Mouse (Mus musculus) cerebral cortex, adult 2 months (tissue): ENCODE measurements around the gene Sox4.

Source experiments
- WGBS: fragments of 180-500 bp; shearing (Covaris S2); methylation state at CpG from one replicate; pipeline ENCODE4 v1.1.7; 2018; 5-methylcytosine and 5-hydroxymethylcytosine counted together

The Sox4 gene

GRCm38 (mm10) chr13:28953581-28953991, at the start of gene Sox4:
Gene Sox4, minus strand, starts transcription at chr13:28953713.
- 0% methylated on average over 19 of the region's 19 CpGs for WGBS

- 75% methylated on average over 7 of the region's 7 CpGs for WGBS
These were observed 38.6 kb upstream of the Sox4 start for GRCm38 (mm10) chr13:28991899-28992664.

- 60% methylated on average over 16 of the region's 16 CpGs for WGBS
These were observed 35.5 kb upstream of the Sox4 start for GRCm38 (mm10) chr13:28988751-28989703.

GRCm38 (mm10) chr13:28980681-28981080, 27.2 kb upstream of the Sox4 start:
- WGBS, result 56% methylated on average over 4 of the region's 4 CpGs

DNA sequence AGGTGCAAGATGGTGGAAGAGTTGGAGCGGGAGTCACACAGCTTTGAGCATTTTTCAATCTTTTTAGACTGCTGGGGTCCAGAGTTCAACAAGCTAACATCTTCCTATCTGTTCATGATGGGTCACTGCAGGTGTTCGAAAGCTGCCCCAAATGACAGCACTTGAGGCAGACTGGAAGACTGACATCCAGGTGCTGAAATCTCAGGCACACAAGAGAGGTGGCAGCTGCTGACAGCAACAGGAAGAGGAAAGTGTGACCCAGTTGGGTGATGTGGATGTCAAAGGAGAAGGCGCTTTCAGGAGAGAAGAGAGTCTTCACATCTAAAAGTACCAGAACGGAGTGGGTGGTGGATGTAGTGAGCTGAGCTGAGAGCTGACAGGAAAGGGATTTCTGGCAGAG, 21.5 kb upstream of the Sox4 start:
- 81% methylated on average over 4 of the region's 4 CpGs for WGBS

- WGBS, result 68% methylated on average over 5 of the region's 5 CpGs
These were observed 21.1 kb upstream of the Sox4 start for GRCm38 (mm10) chr13:28974597-28974996.

- WGBS, result 99% methylated on average over 8 of the region's 8 CpGs
These were observed 7.4 kb upstream of the Sox4 start for GRCm38 (mm10) chr13:28960916-28961315.

- WGBS, result 2% methylated on average over 31 of the region's 31 CpGs
These were observed 6.0 kb upstream of the Sox4 start for GRCm38 (mm10) chr13:28959458-28959978.

- WGBS, result 0% methylated on average over 17 of the region's 17 CpGs
These were observed 5.5 kb upstream of the Sox4 start for GRCm38 (mm10) chr13:28959068-28959440.

GRCm38 (mm10) chr13:28958211-28959067, 4.9 kb upstream of the Sox4 start:
- under 1% methylated on average over 54 of the region's 54 CpGs for whole genome bisulfite sequencing

- 2% methylated on average over 16 of the region's 16 CpGs for WGBS
These were observed 4.3 kb upstream of the Sox4 start for GRCm38 (mm10) chr13:28957765-28958164.

DNA sequence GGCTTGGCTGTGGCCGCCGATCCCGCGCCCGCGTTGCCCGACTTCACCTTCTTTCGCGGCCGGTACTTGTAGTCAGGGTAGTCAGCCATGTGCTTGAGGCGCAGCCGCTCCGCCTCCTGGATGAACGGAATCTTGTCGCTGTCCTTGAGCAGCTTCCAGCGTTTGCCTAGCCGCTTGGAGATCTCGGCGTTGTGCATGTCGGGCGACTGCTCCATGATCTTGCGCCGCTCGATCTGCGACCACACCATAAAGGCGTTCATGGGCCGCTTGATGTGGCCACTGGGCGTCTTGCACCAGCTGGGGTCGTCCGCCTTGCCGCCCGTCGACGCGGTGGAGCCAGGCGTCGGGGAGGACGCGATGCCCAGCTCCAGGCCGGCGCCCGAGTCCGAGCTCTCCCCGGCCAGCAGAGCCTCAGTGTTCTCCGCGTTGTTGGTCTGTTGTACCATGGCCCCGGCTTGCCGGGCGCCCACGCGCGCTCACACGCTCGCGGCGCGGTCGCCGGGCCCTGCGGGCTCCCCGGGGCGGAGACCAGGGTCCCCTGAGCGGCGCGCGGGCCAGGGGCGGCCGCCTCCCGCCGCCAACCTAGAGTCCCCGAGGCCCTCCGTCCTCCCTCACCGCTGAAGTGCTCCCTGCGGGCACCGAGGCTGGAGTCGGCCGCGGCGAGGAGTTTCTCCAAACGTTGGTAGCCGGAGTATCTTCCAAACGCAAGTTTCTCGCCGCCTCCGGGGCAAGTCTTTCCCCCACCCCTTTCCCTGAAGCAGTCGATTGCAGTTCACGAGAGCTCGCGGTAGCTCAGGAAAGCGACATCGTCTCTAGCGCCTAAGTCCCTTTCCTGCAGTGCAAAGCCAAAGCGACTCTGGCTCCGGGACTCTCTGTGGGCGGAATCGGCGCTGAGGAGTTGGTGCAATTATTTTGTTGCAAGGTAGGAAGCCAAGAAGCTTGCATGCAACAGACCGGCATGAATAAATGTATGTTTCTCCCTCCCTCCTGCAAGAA, 639 bp downstream of the Sox4 start:
- WGBS, result under 1% methylated on average over 98 of the region's 98 CpGs

DNA sequence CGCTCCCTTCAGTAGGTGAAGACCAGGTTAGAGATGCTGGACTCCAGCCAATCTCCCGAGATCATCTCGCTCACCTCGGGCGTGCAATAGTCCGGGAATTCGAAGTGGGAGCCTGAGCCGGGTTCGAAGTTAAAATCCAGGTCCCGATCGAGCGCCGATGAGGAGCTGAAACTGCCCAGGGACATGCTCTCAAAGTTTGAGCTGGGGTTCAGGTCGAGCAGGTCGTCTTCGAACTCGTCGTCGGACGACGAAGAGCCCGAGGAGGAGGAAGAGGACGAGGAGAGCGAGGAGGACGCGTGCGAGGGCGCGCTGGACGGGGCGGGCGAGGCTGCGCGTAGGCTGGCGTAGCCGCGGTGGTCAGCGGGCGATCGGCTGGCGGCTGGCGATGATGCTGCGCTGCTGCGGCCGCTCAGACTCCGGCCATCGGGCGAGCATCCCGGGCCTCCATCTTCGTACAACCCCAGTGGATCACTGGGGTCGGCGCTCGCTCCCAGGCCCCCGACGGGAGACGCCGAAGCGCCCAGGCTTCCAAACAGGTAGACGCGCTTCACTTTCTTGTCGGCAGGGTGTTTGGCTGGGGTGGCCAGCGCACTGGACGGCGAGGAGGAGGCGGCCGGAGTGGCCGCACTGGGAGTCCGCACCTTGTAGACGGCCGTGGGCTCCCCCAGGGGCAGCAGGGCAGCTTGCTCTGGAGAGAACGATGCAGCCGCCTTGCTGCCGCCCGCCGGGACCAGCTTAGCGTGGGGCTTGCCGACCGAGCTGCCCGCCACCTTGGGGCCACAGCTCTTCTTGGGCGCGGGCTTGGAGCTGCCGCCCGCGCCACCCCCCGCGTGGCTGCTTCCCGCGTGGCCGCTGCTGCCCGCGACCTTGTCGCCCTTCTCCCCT, 1.6 kb downstream of the Sox4 start:
- under 1% methylated on average over 92 of the region's 92 CpGs for WGBS

GRCm38 (mm10) chr13:28950623-28951491, 2.7 kb downstream of the Sox4 start:
- WGBS, result under 1% methylated on average over 32 of the region's 32 CpGs

GRCm38 (mm10) chr13:28950266-28950622, 3.3 kb downstream of the Sox4 start:
- under 1% methylated on average over 9 of the region's 9 CpGs for WGBS

DNA sequence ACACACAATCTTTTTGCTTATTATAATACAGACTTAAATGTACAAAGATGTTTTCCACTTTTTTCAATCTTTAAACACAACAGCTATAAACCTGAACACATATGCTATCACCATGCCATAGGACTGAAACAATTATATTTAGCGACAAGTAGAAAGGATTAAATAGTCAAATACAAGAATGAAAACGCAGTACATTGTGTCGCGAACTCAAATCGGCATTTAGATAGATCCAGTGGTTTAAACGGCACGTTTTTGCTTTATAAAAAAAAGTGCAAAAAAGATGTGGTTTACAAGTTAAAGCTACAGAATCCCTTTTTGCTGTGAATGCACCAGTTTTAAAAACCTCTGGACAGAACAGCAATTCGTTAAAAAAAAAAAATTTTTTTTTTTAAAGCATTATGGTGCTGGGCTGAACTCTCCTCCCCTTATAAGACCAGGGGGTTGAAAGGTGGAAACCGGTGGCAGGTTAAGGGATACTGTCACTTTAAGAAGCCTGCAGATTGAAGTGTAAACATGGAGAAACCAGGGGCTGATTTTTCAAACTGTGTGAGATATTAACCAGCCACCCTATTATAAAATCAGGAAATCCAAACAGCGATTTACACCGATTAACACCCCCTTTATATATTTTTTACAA, 4.1 kb downstream of the Sox4 start:
- 3% methylated on average over 11 of the region's 11 CpGs for WGBS

DNA sequence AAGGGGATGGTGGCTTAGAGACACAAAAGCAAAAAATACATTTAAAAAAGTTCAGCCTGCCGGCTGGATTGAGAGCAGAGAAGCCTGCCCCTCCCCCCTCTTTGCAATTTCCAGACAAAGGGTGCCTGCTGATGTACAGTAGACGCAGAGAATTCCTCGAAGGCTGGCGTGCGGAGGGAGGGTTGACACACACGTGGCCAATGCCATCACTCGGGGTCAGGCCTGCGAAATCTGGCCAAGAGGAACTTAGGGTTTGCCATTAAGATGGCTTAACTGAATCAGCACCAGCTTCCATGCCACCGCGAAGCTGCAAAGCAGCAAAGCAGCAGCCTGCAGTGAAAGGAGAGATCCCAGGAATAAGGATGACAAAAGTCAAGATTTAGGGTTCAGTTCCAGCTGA, 5.0 kb downstream of the Sox4 start:
- 16% methylated on average over 10 of the region's 10 CpGs for WGBS
